ENCODE assay signal across 12 mouse cellular contexts in genomic region chr6:115316811-115317221, GRCm38 (mm10). TPM values are rescaled to one million over a fixed set of nuclear protein-coding genes. Genes with fewer than 3 reads are reported as not detected.
DNase-seq lines count a peak whose midpoint lies in the region; ATAC-seq lines count a peak whose summit lies in the region.
"Had no signal": no experiment of that assay in that cellular context is flagged by ENCODE, and none has a peak within 500 bp of the region (broad histone marks: within the 10 kb centered on the region; RNA-seq: fewer than 3 reads in every experiment).

No protein-coding gene starts in this region.

- DNase-seq in adrenal gland, postnatal 10 days: peak; percentile 7
- no peak for DNase-seq in adrenal gland, adult 8-10 months
- DNase-seq in limb, embryonic 10.5 days (ENCODE audit: low spot score): no peak
- DNase-seq in heart, postnatal 14 days: peak; percentile 21 to 45
- DNase-seq in right cerebral cortex, adult 18-20 months: no peak
- DNase-seq: thymus, adult 18-20 months had no signal

- 0 out of 2 replicates have a peak, but pooled peaks cover 3% of the 10 kb centered on the region for H3K27me3 ChIP-seq in limb, embryonic 13.5 days
- no peaks in the 10 kb centered on the region for H3K27me3 ChIP-seq in limb, embryonic 10.5 days (ENCODE audit: low read depth, poor library complexity, severe bottlenecking)
- no peaks in the 10 kb centered on the region for H3K27me3 ChIP-seq in stomach, embryonic 16.5 days (ENCODE audit: control insufficient read depth, insufficient read depth, low read length)
- H3K27me3 ChIP-seq in hindbrain, embryonic 16.5 days (replicated peaks; ENCODE audit: control insufficient read depth, insufficient read depth, low read length): no peaks in the 10 kb centered on the region
- H3K27me3 ChIP-seq: forebrain, embryonic 13.5 days; liver, embryonic 15.5 days had no signal

- intact Hi-C loops in heart, postnatal 14 days (cut with DNase I): no loop called here

- ATAC-seq in limb, embryonic 13.5 days (ENCODE audit: low FRiP score, low read depth): no peak
- ATAC-seq in stomach, embryonic 16.5 days (ENCODE audit: insufficient read depth, low FRiP score): no peak
- ATAC-seq in hindbrain, embryonic 16.5 days: no peak
- ATAC-seq: forebrain, embryonic 13.5 days had no signal

- H3K27ac ChIP-seq in limb, embryonic 13.5 days: no peak overlapping the region
- H3K27ac ChIP-seq in limb, embryonic 10.5 days: no peak overlapping the region
- peak overlapping the region; percentile 44; the same call in 1 of the 2 replicates for H3K27ac ChIP-seq in stomach, embryonic 16.5 days (ENCODE audit: low read length)
- H3K27ac ChIP-seq in hindbrain, embryonic 16.5 days (ENCODE audit: low read depth, low read length): no peak overlapping the region
- H3K27ac ChIP-seq: forebrain, embryonic 13.5 days; left cerebral cortex, adult 2 months; liver, embryonic 15.5 days had no signal

- whole genome bisulfite sequencing in limb, embryonic 13.5 days: 66% methylated on average over 11 of the region's 11 CpGs
- WGBS in limb, embryonic 10.5 days: 92% methylated on average over 11 of the region's 11 CpGs
- 61% methylated on average over 11 of the region's 11 CpGs for WGBS in stomach, embryonic 16.5 days
- 66% methylated on average over 11 of the region's 11 CpGs for WGBS in hindbrain, embryonic 16.5 days

- H3K9me3 ChIP-seq in limb, embryonic 13.5 days: no peaks in the 10 kb centered on the region
- no peaks in the 10 kb centered on the region for H3K9me3 ChIP-seq in limb, embryonic 10.5 days (replicated peaks)
- no peaks in the 10 kb centered on the region for H3K9me3 ChIP-seq in stomach, embryonic 16.5 days (replicated peaks; ENCODE audit: control insufficient read depth, low read length)
- H3K9me3 ChIP-seq in hindbrain, embryonic 16.5 days (ENCODE audit: control insufficient read depth, low read length): no peaks in the 10 kb centered on the region
- H3K9me3 ChIP-seq: forebrain, embryonic 13.5 days; liver, embryonic 15.5 days had no signal

- H3K4me1 ChIP-seq in limb, embryonic 13.5 days: no peaks in the 10 kb centered on the region
- H3K4me1 ChIP-seq in limb, embryonic 10.5 days: peaks cover 8% of the 10 kb centered on the region
- H3K4me1 ChIP-seq in stomach, embryonic 16.5 days (ENCODE audit: control insufficient read depth, insufficient read depth, low read length): peaks cover 14% of the 10 kb centered on the region
- H3K4me1 ChIP-seq in hindbrain, embryonic 16.5 days (ENCODE audit: control insufficient read depth, insufficient read depth, low read depth, low read length): no peaks in the 10 kb centered on the region; the same call in 1 of the 2 replicates
- H3K4me1 ChIP-seq: liver, embryonic 15.5 days had no signal

- H3K9ac ChIP-seq in limb, embryonic 13.5 days: no peak overlapping the region
- H3K9ac ChIP-seq in stomach, embryonic 16.5 days (ENCODE audit: low read length): no peak overlapping the region
- no peak overlapping the region for H3K9ac ChIP-seq in hindbrain, embryonic 16.5 days (ENCODE audit: low read depth, low read length)
- H3K9ac ChIP-seq: forebrain, embryonic 13.5 days; liver, embryonic 15.5 days had no signal

- no peak overlapping the region for H3K4me3 ChIP-seq in limb, embryonic 13.5 days
- H3K4me3 ChIP-seq in limb, embryonic 10.5 days: no peak overlapping the region
- no peak overlapping the region for H3K4me3 ChIP-seq in stomach, embryonic 16.5 days (replicated peaks; ENCODE audit: low read length)
- no peak overlapping the region for H3K4me3 ChIP-seq in hindbrain, embryonic 16.5 days (ENCODE audit: low read length)
- H3K4me3 ChIP-seq: forebrain, embryonic 13.5 days; left cerebral cortex, adult 2 months; liver, embryonic 15.5 days had no signal

- no peaks in the 10 kb centered on the region for H3K36me3 ChIP-seq in limb, embryonic 13.5 days
- H3K36me3 ChIP-seq in limb, embryonic 10.5 days: no peaks in the 10 kb centered on the region
- H3K36me3 ChIP-seq in stomach, embryonic 16.5 days (ENCODE audit: control insufficient read depth, insufficient read depth, low read length): no peaks in the 10 kb centered on the region
- no peaks in the 10 kb centered on the region for H3K36me3 ChIP-seq in hindbrain, embryonic 16.5 days (ENCODE audit: control insufficient read depth, insufficient read depth, low read length)
- H3K36me3 ChIP-seq: liver, embryonic 15.5 days had no signal

- H3K4me2 ChIP-seq in limb, embryonic 13.5 days (replicated peaks): 0 out of 2 replicates have a peak overlapping the region, but pooled peaks have one; percentile 11
- no peak overlapping the region for H3K4me2 ChIP-seq in stomach, embryonic 16.5 days (ENCODE audit: low read depth, low read length)
- H3K4me2 ChIP-seq in hindbrain, embryonic 16.5 days (ENCODE audit: low read length): no peak overlapping the region
- H3K4me2 ChIP-seq: forebrain, embryonic 13.5 days; liver, embryonic 15.5 days had no signal

RNA-seq across cellular contexts. Expression of gene Pparg, which starts 43.9 kb away (rescaled TPM):
- total RNA-seq in adrenal gland, postnatal 10 days (2021): 100 to 1,000 TPM; 145 to 148 TPM
- total RNA-seq in adrenal gland, adult 8-10 months (2022): 10 to 100 TPM; 15.0 to 49.3 (median 27.3) TPM
- polyA plus RNA-seq in limb, embryonic 13.5 days (2015; fragmentation: Nextera tagmentation; extraction: Ambion mirVana): 0.54 and 0.70 TPM in 2 replicates
- 0.26 and 0.39 TPM in 2 replicates for polyA plus RNA-seq in limb, embryonic 10.5 days (2016; fragmentation: Nextera tagmentation; extraction: Ambion mirVana)
- total RNA-seq in heart, postnatal 14 days (2021): 10 to 100 TPM; 14.1 to 21.6 TPM
- polyA plus RNA-seq in stomach, embryonic 16.5 days (2015; fragmentation: Nextera tagmentation; extraction: Ambion mirVana): 18.2 and 22.2 TPM in 2 replicates
- polyA plus RNA-seq in hindbrain, embryonic 16.5 days (2015; fragmentation: Nextera tagmentation; extraction: Ambion mirVana): 0.41 and 0.55 TPM in 2 replicates
- polyA plus RNA-seq: forebrain, embryonic 13.5 days had no signal

Comparison
In these comparisons a context has a peak if more than half of its experiments do, and no peak if none do; other contexts are left out.
1. DNase-seq: peak in adrenal gland, postnatal 10 days (single experiment) and heart, postnatal 14 days (2 of 2); none in adrenal gland, adult 8-10 months (single experiment), limb, embryonic 10.5 days (single experiment) and right cerebral cortex, adult 18-20 months (single experiment).
2. RNA of gene Pparg, which starts 43.9 kb away (polyA plus RNA-seq): 18.2 to 22.2 TPM in stomach, embryonic 16.5 days; 0.54 to 0.70 TPM in limb, embryonic 13.5 days, 0.41 to 0.55 TPM in hindbrain, embryonic 16.5 days and 0.26 to 0.39 TPM in limb, embryonic 10.5 days; every median in the first group is over 10 times any median in the second.